Mouse (Mus musculus) lung, postnatal 4 days (tissue): ENCODE measurements around the gene Mfap1b.

Experiments
- DNase-seq, 2 experiments: peaks; one replicate each; pipeline ENCODE4 v3.0.0; 2021

Mfap1b gene

DNA sequence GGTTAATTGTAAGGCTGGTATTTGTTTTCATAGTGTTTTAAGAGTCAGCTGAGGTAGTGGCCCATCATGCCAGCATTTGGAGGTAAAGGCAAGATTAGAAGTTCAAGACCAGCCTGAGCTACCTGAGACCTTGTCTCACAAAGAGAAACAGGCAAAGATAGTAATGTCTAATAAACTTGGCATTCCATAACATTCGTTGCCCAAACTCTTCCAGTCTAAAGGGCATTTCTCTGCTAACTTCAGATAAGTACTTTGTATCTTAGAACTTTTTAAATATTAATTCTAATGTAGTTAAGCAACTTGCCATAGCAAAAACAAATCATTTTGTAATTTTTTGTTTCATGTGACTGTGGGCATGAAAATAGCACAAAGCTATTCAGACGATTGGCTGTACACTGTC lies 50.7 kb downstream of the Mfap1b start:
- DNase-seq, result no peak

GRCm38 (mm10) chr2:121418476-121418875 lies 55.4 kb downstream of the Mfap1b start:
- no peak for DNase-seq

DNA sequence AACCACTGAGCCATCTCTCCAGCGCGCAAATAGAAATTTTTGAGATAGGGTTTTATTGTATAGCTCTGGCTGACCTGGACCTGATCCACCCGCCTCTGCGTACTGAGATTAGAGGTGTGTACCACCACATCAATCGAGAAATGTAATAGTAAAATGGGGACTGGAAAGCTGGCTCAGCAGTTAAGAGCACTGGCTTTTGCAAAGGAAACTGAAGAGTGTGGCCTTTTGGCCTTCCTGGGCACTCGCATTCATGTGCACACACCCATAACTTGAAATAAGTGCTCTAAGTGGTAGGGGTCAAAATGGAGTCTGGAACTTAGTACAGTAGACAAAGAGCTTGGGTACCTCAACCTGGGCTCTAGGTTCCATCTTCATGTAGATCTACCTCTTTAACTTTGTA lies 57.5 kb downstream of the Mfap1b start:
- DNase-seq, result no peak

DNA sequence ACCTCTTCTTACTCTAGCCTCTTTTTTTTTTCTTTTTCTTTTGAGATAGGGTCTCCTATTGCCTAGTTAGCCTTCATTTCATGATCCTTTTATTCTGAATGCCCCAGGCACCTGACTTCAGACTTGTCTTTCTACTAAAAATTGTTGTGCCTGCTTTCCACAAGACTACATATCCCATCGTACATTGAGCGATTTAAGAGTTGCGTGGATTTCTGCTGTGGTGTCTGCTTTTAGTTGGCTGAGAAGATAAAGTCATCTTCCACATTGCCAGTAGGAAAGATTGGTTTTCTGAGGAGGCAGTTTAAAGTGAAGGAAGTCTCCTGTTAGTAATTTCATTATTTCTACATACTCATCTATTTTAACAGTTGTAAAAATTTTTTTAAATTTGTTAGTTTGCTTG lies 58.3 kb downstream of the Mfap1b start:
- DNase-seq, result no peak

- DNase-seq, result no peak
Observed at GRCm38 (mm10) chr2:121415103-121415502, 58.8 kb downstream of the Mfap1b start.

- DNase-seq, result no peak
Observed at GRCm38 (mm10) chr2:121414139-121414685, 59.7 kb downstream of the Mfap1b start.

DNA sequence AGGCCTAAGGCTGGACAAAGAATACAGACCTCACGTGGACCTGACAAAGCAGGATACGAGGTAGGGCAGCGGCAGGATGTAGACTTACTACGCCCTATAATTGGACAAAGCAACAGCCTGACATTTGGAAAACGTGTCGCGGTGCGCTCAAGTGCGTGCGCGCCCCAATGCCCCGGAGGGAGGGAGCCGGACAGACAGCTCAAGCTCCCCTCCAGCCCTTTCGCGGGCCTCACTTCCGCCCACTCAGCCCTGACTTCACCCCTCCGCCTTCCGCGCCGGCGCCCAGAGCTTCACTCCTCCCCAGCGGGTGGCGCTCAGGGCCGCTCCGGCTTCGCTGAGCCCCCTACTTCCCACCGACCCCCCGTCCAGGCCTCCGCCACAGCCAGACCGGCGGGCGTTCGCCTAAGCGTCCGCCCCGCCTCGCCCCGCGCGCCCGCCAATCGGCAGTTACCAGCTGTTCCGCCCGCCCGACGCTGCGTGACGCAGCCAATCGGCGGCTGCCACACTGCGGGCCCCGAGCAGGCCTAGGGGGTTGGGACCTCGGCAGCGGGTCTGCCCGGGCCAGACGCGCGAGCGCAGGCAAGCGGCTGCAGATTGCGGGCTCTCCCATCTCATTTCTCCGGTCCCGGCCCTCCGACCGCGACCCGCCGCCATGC lies 60.4 kb downstream of the Mfap1b start, which contains the start of the genes Pdia3 and Catsper2:
Gene Pdia3, plus strand, starts transcription at position 389 of the 656 bp plus-strand sequence.
Gene Catsper2, minus strand, starts transcription at position 406 of the 656 bp plus-strand sequence.
- DNase-seq, result peak; percentile 97 to 99

DNA sequence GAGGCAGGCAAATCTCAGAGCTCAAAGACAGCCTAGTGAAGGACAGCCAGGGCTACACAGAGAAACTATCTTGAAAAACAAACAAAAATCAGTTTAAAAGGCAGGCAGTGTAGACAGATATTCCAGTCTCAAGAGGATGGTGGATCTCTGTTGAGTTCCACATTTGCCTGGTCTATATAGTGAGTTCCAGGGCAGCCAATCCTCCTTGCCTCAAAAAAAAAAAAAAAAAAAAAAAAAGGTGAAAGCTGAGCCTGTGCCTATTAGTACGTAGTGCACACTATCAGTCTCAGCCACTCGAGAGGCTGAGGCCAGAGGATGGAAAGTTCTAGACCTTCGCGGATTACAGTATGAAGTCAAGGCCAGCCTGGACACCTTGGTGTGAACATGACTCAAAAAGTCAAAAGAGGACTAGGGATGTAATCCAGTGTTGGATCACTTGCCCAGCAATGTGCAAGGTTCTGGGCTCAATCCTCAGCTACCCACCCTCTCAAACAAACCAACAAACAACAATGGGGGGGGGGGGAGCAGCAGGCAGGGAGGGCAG lies 61.0 kb downstream of the Mfap1b start:
- no peak for DNase-seq
